9 mouse cellular contexts compared by ENCODE assay signal in genomic region chr5:113643107-113643848, GRCm38 (mm10). TPM values are rescaled to one million over a fixed set of nuclear protein-coding genes. Genes with fewer than 3 reads are reported as not detected.
DNase-seq lines count a peak whose midpoint lies in the region; ATAC-seq and TF ChIP-seq lines count a peak whose summit lies in the region.
"Had no signal": no experiment of that assay in that cellular context is flagged by ENCODE, and none has a peak within 500 bp of the region (broad histone marks: within the 10 kb centered on the region; RNA-seq: fewer than 3 reads in every experiment).

No protein-coding gene starts in this region.

- ATAC-seq in heart, embryonic 14.5 days (ENCODE audit: insufficient number of reproducible peaks, insufficient read depth, low FRiP score, low read depth): peak; percentile 82
- peak; percentile 90 for ATAC-seq in forebrain, embryonic 14.5 days

- TF ChIP-seq CTCF in brain, embryonic 14.5 days (IDR thresholded peaks at IDR 0.05; ENCODE audit: borderline replicate concordance, extremely low read depth, insufficient read depth, insufficient read length): no peak

- intact Hi-C loops in left cerebral cortex, postnatal 10 days (cut with DNase I): no loop called here

- peaks cover 5 to 10% of the 10 kb centered on the region in 2 experiments for H3K4me1 ChIP-seq in heart, embryonic 14.5 days (ENCODE audit: control insufficient read depth in 2 of 2, insufficient read depth in 2 of 2, low read length in 2 of 2)
- peaks cover 3% of the 10 kb centered on the region for H3K4me1 ChIP-seq in forebrain, embryonic 14.5 days (ENCODE audit: control insufficient read depth, insufficient read depth, low read length)

- H3K27ac ChIP-seq in heart, embryonic 14.5 days (replicated peaks in 1 of 2; ENCODE audit: control insufficient read depth in 1 of 2, insufficient read depth in 1 of 2, low read depth in 2 of 2, low read length in 2 of 2): no peak overlapping the region
- no peak overlapping the region for H3K27ac ChIP-seq in forebrain, embryonic 14.5 days (ENCODE audit: low read depth, low read length)

- no peaks in the 10 kb centered on the region for H3K9me3 ChIP-seq in heart, embryonic 14.5 days (ENCODE audit: control insufficient read depth, low read length)
- H3K9me3 ChIP-seq in forebrain, embryonic 14.5 days (replicated peaks; ENCODE audit: control insufficient read depth, low read length): no peaks in the 10 kb centered on the region

- H3K4me3 ChIP-seq in heart, embryonic 14.5 days (ENCODE audit: control insufficient read depth in 1 of 2, insufficient read depth in 1 of 2, low read depth in 1 of 2, low read length in 2 of 2): no peak overlapping the region
- H3K4me3 ChIP-seq in forebrain, embryonic 14.5 days (ENCODE audit: low read depth, low read length): peak overlapping the region; percentile 6; the same call in 1 of the 2 replicates

- H3K4me2 ChIP-seq in heart, embryonic 14.5 days (ENCODE audit: low read length): peak overlapping the region; percentile 39
- peak overlapping the region; percentile 43 for H3K4me2 ChIP-seq in forebrain, embryonic 14.5 days (ENCODE audit: low read length)

- DNase-seq in heart, adult 18-20 months: no peak
- DNase-seq in brain, embryonic 14.5 days (ENCODE audit: low read depth): peak; percentile 91
- peak; percentile 80 for DNase-seq in forebrain, embryonic 14.5 days (ENCODE audit: low spot score)
- peak; percentile 53 to 64 for DNase-seq in left cerebral cortex, postnatal 10 days (ENCODE audit: extremely low spot score in 1 of 2, low spot score in 2 of 2)
- DNase-seq in neural tube, embryonic 10.5 days (ENCODE audit: extremely low spot score, low spot score): peak; percentile 45
- no peak for DNase-seq in ovary, postnatal 36 days (ENCODE audit: low spot score)
- no peak for DNase-seq in ovary, postnatal 10 days (ENCODE audit: low spot score)

- WGBS in heart, embryonic 14.5 days: 24% methylated on average over 18 of the region's 18 CpGs
- WGBS in forebrain, embryonic 14.5 days: 49% methylated on average over 18 of the region's 18 CpGs

- no peak for TF ChIP-seq POLR2A in brain, embryonic 14.5 days (IDR thresholded peaks at IDR 0.05; ENCODE audit: borderline replicate concordance, extremely low read depth, insufficient read depth, insufficient read length, poor library complexity, severe bottlenecking)

- H3K9ac ChIP-seq in heart, embryonic 14.5 days (ENCODE audit: low read length): no peak overlapping the region
- 0 out of 2 replicates have a peak overlapping the region, but pooled peaks have one; percentile 32 for H3K9ac ChIP-seq in forebrain, embryonic 14.5 days (ENCODE audit: low read length)

- H3K27me3 ChIP-seq in heart, embryonic 14.5 days (ENCODE audit: control insufficient read depth, insufficient read depth, low read length): peaks cover 32% of the 10 kb centered on the region
- no peaks in the 10 kb centered on the region for H3K27me3 ChIP-seq in forebrain, embryonic 14.5 days (replicated peaks; ENCODE audit: control insufficient read depth, insufficient read depth, low read length)

- no peaks in the 10 kb centered on the region for H3K36me3 ChIP-seq in heart, embryonic 14.5 days (ENCODE audit: control insufficient read depth, insufficient read depth, low read length)
- H3K36me3 ChIP-seq in forebrain, embryonic 14.5 days (ENCODE audit: control insufficient read depth, insufficient read depth, low read length): no peaks in the 10 kb centered on the region

RNA-seq across cellular contexts. Expression of gene Cmklr1, which starts 6.9 kb away (rescaled TPM):
- polyA plus RNA-seq in heart, embryonic 14.5 days (2014; fragmentation: Nextera tagmentation; extraction: Ambion mirVana): 2.2 and 2.6 TPM in 2 replicates
- total RNA-seq in heart, adult 18-20 months (2021): 10 to 100 TPM; 21.3 to 22.3 TPM
- 2.7 and 3.9 TPM in 2 replicates for polyA plus RNA-seq in brain, embryonic 14.5 days (2012; rRNA removed)
- 1.6 and 1.7 TPM in 2 replicates for polyA plus RNA-seq in forebrain, embryonic 14.5 days (2014; fragmentation: Nextera tagmentation; extraction: Ambion mirVana)
- total RNA-seq in left cerebral cortex, postnatal 10 days (2021): 1 to 10 TPM; 3.6 to 4.1 TPM
- total RNA-seq: MEL had no signal

Comparison
In these comparisons a context has a peak if more than half of its experiments do, and no peak if none do; other contexts are left out.
1. DNase-seq: peak in brain, embryonic 14.5 days (single experiment), forebrain, embryonic 14.5 days (single experiment), left cerebral cortex, postnatal 10 days (2 of 2) and neural tube, embryonic 10.5 days (single experiment); none in heart, adult 18-20 months (0 of 2), ovary, postnatal 36 days (single experiment) and ovary, postnatal 10 days (single experiment).